Mouse (Mus musculus): Measurements from ENCODE around the gene Kcnd2. TPM values are rescaled to one million over a fixed set of nuclear protein-coding genes. Genes with fewer than 3 reads are reported as not detected.

Gene Kcnd2
- polyA plus RNA-seq (2017; shearing (Covaris generic)): not detected

GRCm38 (mm10) chr6:21215491-21216191, at the start of gene Kcnd2:
Gene Kcnd2, plus strand, starts transcription at chr6:21215503.

All from activated CD4-positive, CD25-positive, alpha-beta regulatory T cell (primary cell).